Mouse (Mus musculus): ENCODE results near the gene Serpina3c. TPM values are rescaled to one million over a fixed set of nuclear protein-coding genes. Genes with fewer than 3 reads are reported as not detected.
"Not testable (repeated sequence)": the region's sequence is repeated elsewhere in the genome, so short reads cannot be mapped to it uniquely, and the experiment has no call there.

Gene Serpina3c
- total RNA-seq, 2 experiments from 2014 or later = not detected

DNA sequence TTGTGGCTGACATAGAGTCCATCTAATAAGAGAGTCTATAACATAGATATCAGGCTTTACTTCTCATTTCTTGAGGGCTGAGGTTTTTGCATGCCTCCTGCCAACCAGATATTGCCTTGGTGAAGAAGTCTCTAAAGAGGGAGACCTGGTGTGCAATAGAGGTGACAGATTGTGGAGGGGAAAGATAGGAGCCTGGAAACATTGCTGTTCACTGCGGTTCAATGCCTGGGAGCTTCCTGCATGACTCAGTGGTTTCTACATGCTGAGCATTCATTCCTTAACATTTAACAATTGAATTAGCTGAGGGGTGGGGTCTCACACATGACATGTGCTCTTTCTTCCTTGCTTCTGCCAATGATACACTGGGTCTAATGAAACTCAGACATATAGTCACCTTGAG lies 30.6 kb downstream of the Serpina3c start:
- no peak for ATAC-seq (replicated peaks; ENCODE audit: low FRiP score, low TSS enrichment, poor library complexity, severe bottlenecking)

DNA sequence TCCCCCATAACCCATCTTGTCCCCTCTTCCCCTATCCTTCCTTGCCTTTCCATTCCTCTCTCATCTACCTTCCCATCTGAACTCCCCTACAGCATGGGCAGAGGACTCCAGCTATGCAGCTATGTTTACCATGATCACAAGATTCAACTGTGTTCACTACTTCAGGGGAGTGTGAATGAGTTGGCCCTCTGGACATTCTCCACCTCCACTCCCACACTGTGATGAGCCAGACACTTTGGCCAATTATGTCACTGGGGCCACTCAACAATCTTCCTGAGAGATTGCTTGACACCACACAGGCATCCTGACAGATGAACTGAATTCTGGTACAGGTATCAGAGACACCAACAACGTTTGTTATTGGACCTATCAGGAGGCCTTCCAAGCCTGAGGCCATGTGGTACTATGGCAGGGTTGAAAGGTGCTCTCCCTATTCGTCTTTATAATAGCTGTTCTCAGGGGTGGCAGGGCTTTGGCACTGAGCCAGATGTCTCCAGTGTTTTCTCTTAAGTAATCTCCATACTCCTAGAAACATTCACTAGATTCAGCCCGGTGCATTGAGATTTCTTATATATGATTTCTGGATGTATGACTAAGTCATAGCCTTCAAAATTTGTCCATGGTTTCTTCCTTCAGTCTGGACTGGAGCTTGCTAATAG lies 38.6 kb downstream of the Serpina3c start:
- ATAC-seq (replicated peaks; ENCODE audit: low FRiP score, low TSS enrichment, poor library complexity, severe bottlenecking) = no peak

GRCm38 (mm10) chr12:104112333-104112732 lies 41.3 kb downstream of the Serpina3c start, which contains the start of gene Serpina3a:
Serpina3a (plus strand) TSS chr12:104112724.
- ATAC-seq (replicated peaks; ENCODE audit: low FRiP score, low TSS enrichment, poor library complexity, severe bottlenecking) = not testable (repeated sequence)

DNA sequence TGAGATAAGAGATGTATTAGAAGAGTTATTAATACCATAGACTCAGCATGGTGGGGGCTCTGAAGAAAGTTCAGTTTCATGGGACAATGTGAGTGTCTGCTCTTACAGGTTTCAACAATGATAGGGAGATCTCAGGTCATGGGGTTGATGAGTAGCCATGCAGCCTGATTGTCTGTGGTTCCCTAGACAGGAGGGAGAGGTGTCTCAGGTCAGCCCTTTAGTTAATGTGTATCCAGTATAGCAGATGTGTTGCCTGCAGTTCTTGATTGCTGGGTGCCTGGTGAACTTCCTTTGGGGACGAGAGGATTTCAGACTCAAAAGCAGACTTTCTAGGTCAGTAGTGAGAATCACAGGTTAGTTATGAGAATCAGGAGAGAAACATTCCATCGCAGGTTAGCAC lies 45.2 kb downstream of the Serpina3c start:
- no peak for ATAC-seq (replicated peaks; ENCODE audit: low FRiP score, low TSS enrichment, poor library complexity, severe bottlenecking)

DNA sequence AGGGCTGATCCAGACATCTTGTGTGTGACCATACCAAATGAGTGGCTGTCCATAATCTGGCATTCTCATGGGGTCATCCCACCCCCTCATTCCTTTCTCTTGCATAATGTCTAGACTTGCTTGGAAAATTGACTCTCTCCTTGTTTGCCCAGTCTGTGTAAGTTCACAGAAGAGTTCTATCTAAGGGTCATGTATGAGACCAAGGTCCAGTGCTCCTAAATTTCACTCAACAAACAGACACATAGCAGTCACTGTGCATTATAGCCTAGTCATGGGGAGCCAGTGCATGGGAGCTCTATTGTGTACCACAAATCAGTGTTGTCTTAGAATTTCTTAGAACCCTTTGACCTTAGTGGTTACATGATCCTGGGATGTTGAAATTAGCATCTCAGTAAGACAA lies 46.8 kb downstream of the Serpina3c start:
- no peak for ATAC-seq (replicated peaks; ENCODE audit: low FRiP score, low TSS enrichment, poor library complexity, severe bottlenecking)

- no peak for ATAC-seq (replicated peaks; ENCODE audit: low FRiP score, low TSS enrichment, poor library complexity, severe bottlenecking)
Observed at GRCm38 (mm10) chr12:104105847-104106246, 47.8 kb downstream of the Serpina3c start.

DNA sequence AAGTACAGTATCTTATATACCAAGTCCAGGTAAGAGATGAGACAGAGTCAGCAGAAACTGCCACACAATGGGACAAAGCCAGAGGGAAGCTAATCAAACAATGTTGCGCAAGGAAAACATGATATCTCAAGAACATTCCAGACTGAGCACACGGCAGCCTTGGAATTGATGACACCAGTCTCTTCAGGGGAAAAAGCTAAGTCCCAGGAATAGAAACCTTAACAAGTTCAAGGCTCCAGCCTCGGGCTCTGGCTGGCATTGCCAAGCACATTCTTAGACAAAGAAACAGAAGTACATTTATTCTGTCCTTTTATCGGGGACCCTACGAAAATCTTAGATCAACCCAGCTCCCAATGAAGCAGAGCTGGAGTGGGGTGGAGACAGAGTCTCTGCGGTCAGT lies 52.9 kb downstream of the Serpina3c start, which contains the start of gene Serpina5:
Gene Serpina5 (plus strand): TSS at position 346 of the 400 bp plus-strand sequence.
- no peak for ATAC-seq (replicated peaks; ENCODE audit: low FRiP score, low TSS enrichment, poor library complexity, severe bottlenecking)

Other genes with a start within 250 kb of the Serpina3c start
- not detected in 2 replicates for gene Serpina1c, start 249.0 kb downstream of the Serpina3c start, total RNA-seq (2014; fragmentation: Nextera tagmentation)
- not detected in 2 replicates for gene Serpina1c, start 249.0 kb downstream of the Serpina3c start, total RNA-seq (2017)
- not detected in 2 replicates for gene Serpina1e, start 194.9 kb downstream of the Serpina3c start, total RNA-seq (2014; fragmentation: Nextera tagmentation)
- gene Serpina1e, start 194.9 kb downstream of the Serpina3c start, total RNA-seq (2017) = not detected in 2 replicates
- not detected in 2 replicates for gene Serpina11, start 163.9 kb downstream of the Serpina3c start, total RNA-seq (2014; fragmentation: Nextera tagmentation)
- gene Serpina11, start 163.9 kb downstream of the Serpina3c start, total RNA-seq (2017) = not detected in 2 replicates
- gene Serpina9, start 140.1 kb downstream of the Serpina3c start, total RNA-seq (2014; fragmentation: Nextera tagmentation) = not detected in 2 replicates
- gene Serpina9, start 140.1 kb downstream of the Serpina3c start, total RNA-seq (2017) = not detected in 2 replicates
- not detected in 2 replicates for gene Serpina12, start 109.4 kb downstream of the Serpina3c start, total RNA-seq (2014; fragmentation: Nextera tagmentation)
- 0.28 TPM in 1 of 2 replicates, not detected in the other for gene Serpina12, start 109.4 kb downstream of the Serpina3c start, total RNA-seq (2017)
- not detected in 2 replicates for gene Serpina5, start 52.8 kb downstream of the Serpina3c start, total RNA-seq (2014; fragmentation: Nextera tagmentation)
- not detected in 2 replicates for gene Serpina5, start 52.8 kb downstream of the Serpina3c start, total RNA-seq (2017)
- not detected in 2 replicates for gene Serpina3a, start 41.1 kb downstream of the Serpina3c start, total RNA-seq (2014; fragmentation: Nextera tagmentation)
- gene Serpina3a, start 41.1 kb downstream of the Serpina3c start, total RNA-seq (2017) = not detected in 2 replicates
- gene Serpina3b, start 25.9 kb downstream of the Serpina3c start, total RNA-seq (2014; fragmentation: Nextera tagmentation) = not detected in 2 replicates
- not detected in 2 replicates for gene Serpina3b, start 25.9 kb downstream of the Serpina3c start, total RNA-seq (2017)
- 0.82 and 1.6 TPM in 2 replicates for gene Serpina3f, start 60.7 kb upstream of the Serpina3c start, total RNA-seq (2014; fragmentation: Nextera tagmentation)
- gene Serpina3f, start 60.7 kb upstream of the Serpina3c start, total RNA-seq (2017) = 0.11 and 1.9 TPM in 2 replicates
- gene Serpina3g, start 82.4 kb upstream of the Serpina3c start, total RNA-seq (2014; fragmentation: Nextera tagmentation) = 1.4 and 15.7 TPM in 2 replicates
- 12.0 and 28.0 TPM in 2 replicates for gene Serpina3g, start 82.4 kb upstream of the Serpina3c start, total RNA-seq (2017)
- gene Serpina3i, start 109.3 kb upstream of the Serpina3c start, total RNA-seq (2014; fragmentation: Nextera tagmentation) = not detected in 2 replicates
- not detected in 2 replicates for gene Serpina3i, start 109.3 kb upstream of the Serpina3c start, total RNA-seq (2017)
- not detected in 2 replicates for gene Serpina3j, start 160.7 kb upstream of the Serpina3c start, total RNA-seq (2014; fragmentation: Nextera tagmentation)
- not detected in 2 replicates for gene Serpina3j, start 160.7 kb upstream of the Serpina3c start, total RNA-seq (2017)
- gene Serpina3k, start 184.6 kb upstream of the Serpina3c start, total RNA-seq (2014; fragmentation: Nextera tagmentation) = not detected in 2 replicates
- not detected in 2 replicates for gene Serpina3k, start 184.6 kb upstream of the Serpina3c start, total RNA-seq (2017)
- not detected in 2 replicates for gene Serpina3m, start 184.6 kb upstream of the Serpina3c start, total RNA-seq (2014; fragmentation: Nextera tagmentation)
- gene Serpina3m, start 184.6 kb upstream of the Serpina3c start, total RNA-seq (2017) = not detected in 2 replicates